Mouse (Mus musculus): ENCODE measurements around the gene Nusap1.
A peak's percentile ranks its signal among the peaks of the same experiment; 100 is the strongest.
"Not testable (repeated sequence)": the region's sequence is repeated elsewhere in the genome, so short reads cannot be mapped to it uniquely, and the experiment has no call there.

The Nusap1 gene

GRCm38 (mm10) chr2:119662220-119663182 is 44.4 kb downstream of the Nusap1 start, which contains the start of gene Ndufaf1:
Gene Ndufaf1 (minus strand): TSS chr2:119662827.
- peak; percentile 78 to 86 for DNase-seq

GRCm38 (mm10) chr2:119665744-119666143 is 47.6 kb downstream of the Nusap1 start:
- DNase-seq: not testable (repeated sequence)

GRCm38 (mm10) chr2:119669010-119669409 is 50.9 kb downstream of the Nusap1 start:
- DNase-seq: no peak

GRCm38 (mm10) chr2:119674525-119675214 is 56.6 kb downstream of the Nusap1 start, which contains the start of gene Rtf1:
Gene Rtf1 (plus strand): TSS chr2:119675068.
- peak; percentile 93 to 99 for DNase-seq

- no peak for DNase-seq
Measured at GRCm38 (mm10) chr2:119675215-119675784, 57.2 kb downstream of the Nusap1 start.

GRCm38 (mm10) chr2:119675831-119676230 is 57.7 kb downstream of the Nusap1 start:
- no peak for DNase-seq

GRCm38 (mm10) chr2:119683706-119684105 is 65.6 kb downstream of the Nusap1 start:
- no peak for DNase-seq

GRCm38 (mm10) chr2:119692003-119692701 is 74.1 kb downstream of the Nusap1 start:
- no peak for DNase-seq

GRCm38 (mm10) chr2:119694826-119695225 is 76.7 kb downstream of the Nusap1 start:
- DNase-seq: no peak

GRCm38 (mm10) chr2:119696111-119696510 is 78.0 kb downstream of the Nusap1 start:
- DNase-seq: peak in 1 of 2 experiments; percentile 4

- DNase-seq: no peak
Measured at GRCm38 (mm10) chr2:119698472-119698871, 80.4 kb downstream of the Nusap1 start.

- DNase-seq: no peak
Measured at GRCm38 (mm10) chr2:119699962-119700361, 81.9 kb downstream of the Nusap1 start.

All from cerebellum, adult 18-20 months (tissue).